Mouse (Mus musculus) liver, embryonic 12.5 days (tissue): ENCODE results near the gene Arhgap45. TPM values are rescaled to one million over a fixed set of nuclear protein-coding genes. Genes with fewer than 3 reads are reported as not detected.

Source experiments
- ATAC-seq: fragments of 200-750 bp; cut with Nextera tagmentation; 2 replicates; pipeline ENCODE4 v1.8.0; 2017; ENCODE audit warnings: moderate number of reproducible peaks, mild to moderate bottlenecking, moderate library complexity
- H3K27ac ChIP-seq: fragments of 300-500 bp; sonication (generic); 2 replicates; pipeline ENCODE4 v1.5.1; 2016; ENCODE audit warnings: mild to moderate bottlenecking
- H3K27me3 ChIP-seq: fragments of 300-500 bp; sonication (generic); replicated peaks from 2 replicates; pipeline ENCODE4 v1.6.1; 2016; ENCODE audit warnings: mild to moderate bottlenecking, moderate library complexity
- H3K36me3 ChIP-seq: fragments of 300-500 bp; sonication (generic); 2 replicates; pipeline ENCODE4 v1.6.1; 2016; ENCODE audit warnings: mild to moderate bottlenecking, moderate library complexity
- H3K4me1 ChIP-seq: fragments of 300-500 bp; sonication (generic); 2 replicates; pipeline ENCODE4 v1.6.1; 2016
- H3K4me2 ChIP-seq: fragments of 300-500 bp; sonication (generic); 2 replicates; pipeline ENCODE4 v1.6.1; 2016; ENCODE audit warnings: mild to moderate bottlenecking, moderate library complexity
- H3K4me3 ChIP-seq: fragments of 300-500 bp; sonication (generic); 2 replicates; pipeline ENCODE4 v1.5.1; 2016; ENCODE audit warnings: mild to moderate bottlenecking, moderate library complexity
- H3K9ac ChIP-seq: fragments of 300-500 bp; sonication (generic); 2 replicates; pipeline ENCODE4 v1.6.1; 2016; ENCODE audit warnings: mild to moderate bottlenecking, moderate library complexity
- H3K9me3 ChIP-seq: fragments of 300-500 bp; sonication (generic); replicated peaks from 2 replicates; pipeline ENCODE4 v1.6.1; 2016; ENCODE audit warnings: mild to moderate bottlenecking, moderate library complexity
- WGBS: fragments of 180-500 bp; shearing (Covaris S2); methylation state at CpG from one replicate; pipeline ENCODE4 v1.1.7; 2016; ENCODE audit not compliant: insufficient replicate concordance; 5-methylcytosine and 5-hydroxymethylcytosine counted together
- polyA plus RNA-seq: library from polyadenylated mRNA; unstranded; fragments of >200 nt; fragmentation: Nextera tagmentation; extraction: Ambion mirVana; gene quantifications from 2 replicates; pipeline ENCODE4 v1.2.1, GENCODE M21; 2016

Arhgap45 gene
- polyA plus RNA-seq, 1 experiment from 2014 or later = 22.8 TPM

GRCm38 (mm10) chr10:79988506-79989271 is 27.8 kb upstream of the Arhgap45 start, which contains the start of gene Cnn2:
Gene Cnn2, plus strand, starts transcription at chr10:79988584.
- H3K4me1 ChIP-seq = peaks cover 56% of the 10 kb centered on the region
- peak within 1 kb of the TSS; percentile 64 for H3K4me3 ChIP-seq
- H3K9me3 ChIP-seq = peaks cover 3% of the 10 kb centered on the region
- peak within 1 kb of the TSS; percentile 71 for H3K9ac ChIP-seq
- H3K27ac ChIP-seq = peak within 1 kb of the TSS; percentile 99
- H3K36me3 ChIP-seq = peaks cover 31% of the 10 kb centered on the region
- ATAC-seq = no peak
- under 1% methylated on average over 57 of the region's 59 CpGs for WGBS
- H3K27me3 ChIP-seq = peaks cover 35% of the 10 kb centered on the region
- H3K4me2 ChIP-seq = peak within 1 kb of the TSS; percentile 87

GRCm38 (mm10) chr10:79989272-79989786 is 27.1 kb upstream of the Arhgap45 start:
- peak overlapping the region; percentile 64 for H3K4me3 ChIP-seq
- no peak overlapping the region for H3K27ac ChIP-seq
- peaks cover 3% of the 10 kb centered on the region for H3K9me3 ChIP-seq
- ATAC-seq = no peak
- peaks cover 59% of the 10 kb centered on the region for H3K4me1 ChIP-seq
- WGBS = 41% methylated on average over 8 of the region's 8 CpGs
- H3K4me2 ChIP-seq = peak overlapping the region; percentile 87
- peaks cover 35% of the 10 kb centered on the region for H3K27me3 ChIP-seq
- H3K9ac ChIP-seq = peak overlapping the region; percentile 71; the same call in 1 of the 2 replicates
- H3K36me3 ChIP-seq = peaks cover 37% of the 10 kb centered on the region

- peaks cover 3% of the 10 kb centered on the region for H3K9me3 ChIP-seq
- H3K9ac ChIP-seq = peak overlapping the region; percentile 71; the same call in 1 of the 2 replicates
- H3K27me3 ChIP-seq = peaks cover 35% of the 10 kb centered on the region
- no peak for ATAC-seq
- H3K4me3 ChIP-seq = peak overlapping the region; percentile 64
- no peak overlapping the region for H3K27ac ChIP-seq
- peaks cover 64% of the 10 kb centered on the region for H3K4me1 ChIP-seq
- peaks cover 41% of the 10 kb centered on the region for H3K36me3 ChIP-seq
- peak overlapping the region; percentile 87 for H3K4me2 ChIP-seq
- WGBS = 47% methylated on average over 15 of the region's 15 CpGs
Observed at GRCm38 (mm10) chr10:79989870-79990269, 26.6 kb upstream of the Arhgap45 start.

GRCm38 (mm10) chr10:79991099-79991498 is 25.4 kb upstream of the Arhgap45 start:
- Histone ChIP-seq H3K4me2 (no peak overlapping the region), H3K4me1 (peaks cover 69% of the 10 kb centered on the region), H3K36me3 (peaks cover 43% of the 10 kb centered on the region), H3K9me3 (peaks cover 3% of the 10 kb centered on the region), H3K4me3 (no peak overlapping the region), H3K9ac (no peak overlapping the region), H3K27me3 (peaks cover 35% of the 10 kb centered on the region), H3K27ac (no peak overlapping the region)
- no peak for ATAC-seq
- 68% methylated on average over 12 of the region's 12 CpGs for WGBS

DNA sequence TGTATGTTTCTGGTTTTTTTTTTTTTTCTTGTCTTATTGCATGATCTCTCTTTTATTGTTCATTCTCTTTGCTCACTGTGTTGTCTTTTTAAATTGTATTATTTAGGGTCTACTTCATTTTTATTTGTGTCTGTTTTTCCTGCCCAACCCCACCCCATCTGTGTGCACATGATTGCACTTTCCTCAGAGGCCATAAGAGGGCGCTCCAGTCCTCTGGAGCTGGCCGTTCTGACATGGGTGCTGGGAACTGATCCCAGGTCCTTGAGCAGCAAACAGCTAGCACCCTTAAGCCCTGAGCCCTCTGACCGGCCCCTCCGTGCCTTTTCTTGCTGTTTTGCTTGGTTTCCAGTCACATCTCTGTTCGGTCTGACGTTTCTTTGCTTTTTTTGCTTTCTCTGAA is 24.9 kb upstream of the Arhgap45 start:
- no peak overlapping the region for H3K27ac ChIP-seq
- no peak overlapping the region for H3K4me2 ChIP-seq
- H3K9me3 ChIP-seq = peaks cover 3% of the 10 kb centered on the region
- peaks cover 43% of the 10 kb centered on the region for H3K36me3 ChIP-seq
- WGBS = 84% methylated on average over 6 of the region's 6 CpGs
- H3K4me3 ChIP-seq = no peak overlapping the region
- H3K4me1 ChIP-seq = peaks cover 65% of the 10 kb centered on the region
- no peak overlapping the region for H3K9ac ChIP-seq
- no peak for ATAC-seq
- peaks cover 35% of the 10 kb centered on the region for H3K27me3 ChIP-seq

DNA sequence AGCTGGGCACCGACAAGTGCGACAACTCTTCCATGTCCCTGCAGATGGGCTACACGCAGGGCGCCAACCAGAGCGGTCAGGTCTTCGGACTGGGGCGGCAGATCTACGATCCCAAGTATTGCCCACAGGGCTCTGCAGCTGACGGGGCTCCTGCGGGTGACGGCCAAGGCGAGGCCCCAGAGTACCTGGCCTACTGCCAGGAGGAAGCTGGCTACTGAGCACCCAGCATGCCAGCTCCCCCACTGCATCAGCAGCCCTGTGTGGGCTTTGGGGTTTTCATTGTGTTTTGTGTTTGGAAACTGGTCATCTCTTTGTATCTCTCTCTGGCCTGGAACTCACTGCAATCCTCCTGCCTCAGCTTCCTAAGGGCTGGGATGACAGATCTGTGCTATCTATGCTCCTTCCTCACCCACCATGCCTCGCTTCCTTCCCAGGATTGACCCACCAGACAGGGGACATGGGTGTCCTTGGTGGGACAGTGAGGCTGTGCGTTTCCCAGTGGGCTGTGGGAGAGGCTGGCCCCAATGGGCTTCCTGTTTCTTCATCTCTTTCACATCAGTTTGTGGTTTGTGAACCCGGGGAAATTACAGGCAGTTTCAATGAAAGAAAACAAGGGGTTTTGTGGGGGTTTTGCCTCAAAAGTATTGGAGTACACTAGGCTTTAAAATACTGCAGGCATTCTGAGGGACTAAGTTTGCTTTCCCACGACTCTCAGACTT is 21.9 kb upstream of the Arhgap45 start:
- H3K27ac ChIP-seq = peak overlapping the region; percentile 57
- no peak overlapping the region for H3K4me3 ChIP-seq
- peaks cover 15% of the 10 kb centered on the region for H3K27me3 ChIP-seq
- H3K36me3 ChIP-seq = peaks cover 60% of the 10 kb centered on the region
- no peak overlapping the region for H3K9ac ChIP-seq
- no peak overlapping the region for H3K4me2 ChIP-seq
- no peak for ATAC-seq
- peaks cover 59% of the 10 kb centered on the region for H3K4me1 ChIP-seq
- 76% methylated on average over 16 of the region's 16 CpGs for WGBS
- H3K9me3 ChIP-seq = peaks cover 3% of the 10 kb centered on the region

DNA sequence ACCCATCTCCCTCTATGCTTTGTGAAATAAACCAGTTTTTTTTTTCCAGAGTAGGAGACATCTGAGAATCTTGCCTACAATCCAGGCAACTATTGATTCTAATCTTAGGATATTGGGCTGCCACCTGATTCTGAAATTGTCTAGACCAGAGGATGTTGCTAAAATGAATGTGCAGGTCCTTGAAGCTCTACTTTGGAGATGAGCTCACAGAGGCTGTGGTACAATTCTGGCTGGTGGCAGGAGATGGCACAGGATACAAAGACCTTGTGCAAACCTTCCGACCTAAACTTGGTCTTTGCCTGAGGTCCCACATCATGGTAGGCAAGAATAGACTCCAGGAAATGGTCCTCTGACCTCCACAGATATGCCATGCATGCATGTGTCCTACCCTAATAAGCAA is 20.8 kb upstream of the Arhgap45 start:
- Histone ChIP-seq H3K27ac (peak overlapping the region; percentile 57; the same call in 1 of the 2 replicates), H3K4me3 (no peak overlapping the region), H3K4me2 (peak overlapping the region; percentile 92), H3K36me3 (peaks cover 70% of the 10 kb centered on the region), H3K27me3 (peaks cover 6% of the 10 kb centered on the region; the same call in 1 of the 2 replicates), H3K9ac (peak overlapping the region; percentile 87; the same call in 1 of the 2 replicates), H3K4me1 (peaks cover 64% of the 10 kb centered on the region), H3K9me3 (peaks cover 3% of the 10 kb centered on the region)
- 44% methylated on average over 1 of the region's 1 CpGs for WGBS
- no peak for ATAC-seq

DNA sequence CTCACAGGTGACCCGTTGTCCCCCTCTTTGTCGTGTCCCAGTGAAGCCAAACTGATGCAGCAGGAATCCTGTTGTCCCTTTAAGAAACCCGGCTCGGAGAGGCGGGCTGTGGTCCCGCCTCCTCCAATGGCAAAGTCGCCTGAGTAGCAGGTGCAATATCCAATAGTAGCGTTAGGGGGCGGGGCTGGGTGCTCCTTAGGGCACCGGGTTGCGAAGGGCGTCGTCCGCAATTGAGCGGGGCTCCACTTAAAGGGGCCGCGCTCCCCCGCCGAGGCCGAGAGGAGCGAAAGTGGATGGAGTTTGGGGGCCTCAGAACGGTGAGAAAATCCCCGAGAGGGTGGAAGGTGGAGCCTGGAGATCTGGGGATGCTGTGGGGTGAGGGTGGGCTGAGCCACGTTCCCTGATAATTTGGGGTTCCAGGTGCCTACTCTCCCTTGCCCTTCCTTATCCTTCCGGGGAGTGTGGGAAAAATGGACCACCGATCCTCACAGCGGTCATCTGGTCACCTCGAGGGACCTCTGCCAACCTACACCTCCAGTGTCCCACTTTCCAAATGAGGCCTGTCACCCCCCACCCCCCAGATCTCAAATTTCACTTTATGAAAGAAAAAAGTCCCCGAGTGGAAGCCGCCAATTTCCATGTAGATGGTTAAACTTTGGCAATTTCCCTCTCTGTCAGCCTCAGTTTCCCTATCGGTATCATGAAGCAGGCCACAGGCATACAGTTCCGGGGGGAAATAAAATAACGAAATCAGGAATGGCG is 20.0 kb upstream of the Arhgap45 start, which contains the start of gene Abca7:
TSS of gene Abca7 (plus strand) at position 223 of the 762 bp plus-strand sequence.
- peaks cover 68% of the 10 kb centered on the region for H3K4me1 ChIP-seq
- H3K4me2 ChIP-seq = peak within 1 kb of the TSS; percentile 92
- H3K27ac ChIP-seq = peak within 1 kb of the TSS; percentile 93
- 0% methylated on average over 34 of the region's 34 CpGs for WGBS
- peaks cover 3% of the 10 kb centered on the region for H3K9me3 ChIP-seq
- ATAC-seq = peak; percentile 85
- H3K9ac ChIP-seq = peak within 1 kb of the TSS; percentile 87
- peaks cover 70% of the 10 kb centered on the region for H3K36me3 ChIP-seq
- H3K4me3 ChIP-seq = peak within 1 kb of the TSS; percentile 75
- H3K27me3 ChIP-seq = no peaks in the 10 kb centered on the region

- Histone ChIP-seq H3K36me3 (peaks cover 70% of the 10 kb centered on the region), H3K27me3 (peaks cover 4% of the 10 kb centered on the region), H3K9me3 (no peaks in the 10 kb centered on the region), H3K27ac (peak overlapping the region; percentile 93), H3K4me1 (peaks cover 75% of the 10 kb centered on the region), H3K4me3 (peak overlapping the region; percentile 75), H3K9ac (peak overlapping the region; percentile 87), H3K4me2 (peak overlapping the region; percentile 92)
- ATAC-seq = peak; percentile 74
- 2% methylated on average over 35 of the region's 35 CpGs for WGBS
Observed at GRCm38 (mm10) chr10:79997034-79997760, 19.3 kb upstream of the Arhgap45 start.

GRCm38 (mm10) chr10:79997819-79998218 is 18.6 kb upstream of the Arhgap45 start:
- peaks cover 82% of the 10 kb centered on the region for H3K4me1 ChIP-seq
- 17% methylated on average over 15 of the region's 15 CpGs for WGBS
- H3K27ac ChIP-seq = peak overlapping the region; percentile 93
- H3K36me3 ChIP-seq = peaks cover 70% of the 10 kb centered on the region
- H3K9me3 ChIP-seq = no peaks in the 10 kb centered on the region
- peak overlapping the region; percentile 92 for H3K4me2 ChIP-seq
- H3K4me3 ChIP-seq = peak overlapping the region; percentile 75
- H3K9ac ChIP-seq = peak overlapping the region; percentile 87
- peaks cover 6% of the 10 kb centered on the region for H3K27me3 ChIP-seq
- peak; percentile 31 for ATAC-seq

DNA sequence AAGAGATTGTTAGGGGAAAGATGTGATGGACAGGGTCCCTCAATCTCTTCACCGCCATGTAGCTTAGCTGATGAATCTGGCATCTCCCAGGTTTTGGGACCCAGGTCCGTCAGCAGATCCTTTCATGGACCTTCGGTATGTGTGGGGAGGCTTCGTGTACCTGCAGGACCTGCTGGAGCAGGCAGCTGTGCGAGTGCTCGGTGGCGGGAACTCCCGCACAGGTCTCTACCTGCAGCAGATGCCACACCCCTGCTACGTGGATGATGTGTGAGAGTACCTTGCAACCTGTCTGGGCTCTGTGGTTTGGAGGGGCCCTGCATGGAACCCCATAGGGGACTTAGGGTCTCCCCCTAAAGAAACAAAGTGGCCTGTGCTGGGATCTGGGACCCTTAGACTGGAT is 14.5 kb upstream of the Arhgap45 start:
- H3K4me3 ChIP-seq = no peak overlapping the region
- H3K36me3 ChIP-seq = peaks cover 82% of the 10 kb centered on the region
- ATAC-seq = no peak
- peak overlapping the region; percentile 39; the same call in 1 of the 2 replicates for H3K9ac ChIP-seq
- peaks cover 75% of the 10 kb centered on the region for H3K4me1 ChIP-seq
- no peaks in the 10 kb centered on the region for H3K9me3 ChIP-seq
- H3K27me3 ChIP-seq = peaks cover 6% of the 10 kb centered on the region
- no peak overlapping the region for H3K27ac ChIP-seq
- H3K4me2 ChIP-seq = peak overlapping the region; percentile 12; the same call in 1 of the 2 replicates
- 90% methylated on average over 9 of the region's 9 CpGs for WGBS
